Mouse (Mus musculus): ENCODE measurements around the gene Lrsam1.

Gene Lrsam1

DNA sequence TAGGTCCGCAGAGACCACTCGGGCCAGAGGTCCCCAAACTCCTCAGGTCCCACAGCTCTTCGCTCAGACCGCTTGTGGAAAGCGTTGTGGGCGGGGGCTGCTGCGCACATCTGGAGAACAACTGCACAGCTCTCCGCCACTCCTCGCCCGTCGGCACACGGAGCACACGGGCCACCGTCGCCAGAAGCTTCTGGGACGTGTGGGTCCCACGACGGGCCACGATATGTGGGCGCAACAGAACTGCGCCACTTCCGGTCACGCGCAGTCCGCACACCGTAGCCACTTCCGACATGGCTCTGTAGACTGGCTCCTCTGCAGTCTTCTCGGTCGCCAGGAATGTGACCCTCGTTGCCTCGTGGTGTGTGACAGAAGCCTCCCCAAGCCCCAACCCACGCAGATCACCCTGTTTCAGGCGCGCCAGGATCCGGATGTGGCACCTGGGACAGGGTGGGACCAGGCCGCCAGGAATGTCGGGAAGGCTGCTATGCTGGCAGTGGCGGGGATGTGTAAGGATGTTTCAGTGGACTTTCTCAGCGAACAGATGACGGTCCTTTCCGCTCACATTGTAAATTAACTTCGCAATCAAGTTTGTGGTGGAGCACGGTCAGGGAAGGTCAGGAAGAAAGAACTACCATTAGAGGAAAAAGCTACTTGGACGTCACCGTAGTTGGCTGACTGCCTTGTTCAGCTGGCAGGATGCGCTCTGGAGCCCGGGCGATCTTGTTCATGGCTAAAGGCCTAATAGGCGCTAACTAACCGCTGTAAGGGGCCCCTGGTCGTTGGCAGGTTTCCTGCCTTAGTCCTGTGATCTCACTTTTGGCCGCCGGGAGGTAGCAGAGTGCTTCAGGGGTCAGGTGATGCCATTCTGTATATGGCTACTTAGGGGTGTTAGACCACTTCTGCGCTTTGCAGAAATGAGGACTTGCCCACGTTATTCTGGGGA, 5.5 kb upstream of the Lrsam1 start:
- DNase-seq (ENCODE audit: low read depth, low spot score), result peak; percentile 89

GRCm38 (mm10) chr2:32966184-32966688, 4.8 kb upstream of the Lrsam1 start:
- no peak for DNase-seq (ENCODE audit: low read depth, low spot score)

DNA sequence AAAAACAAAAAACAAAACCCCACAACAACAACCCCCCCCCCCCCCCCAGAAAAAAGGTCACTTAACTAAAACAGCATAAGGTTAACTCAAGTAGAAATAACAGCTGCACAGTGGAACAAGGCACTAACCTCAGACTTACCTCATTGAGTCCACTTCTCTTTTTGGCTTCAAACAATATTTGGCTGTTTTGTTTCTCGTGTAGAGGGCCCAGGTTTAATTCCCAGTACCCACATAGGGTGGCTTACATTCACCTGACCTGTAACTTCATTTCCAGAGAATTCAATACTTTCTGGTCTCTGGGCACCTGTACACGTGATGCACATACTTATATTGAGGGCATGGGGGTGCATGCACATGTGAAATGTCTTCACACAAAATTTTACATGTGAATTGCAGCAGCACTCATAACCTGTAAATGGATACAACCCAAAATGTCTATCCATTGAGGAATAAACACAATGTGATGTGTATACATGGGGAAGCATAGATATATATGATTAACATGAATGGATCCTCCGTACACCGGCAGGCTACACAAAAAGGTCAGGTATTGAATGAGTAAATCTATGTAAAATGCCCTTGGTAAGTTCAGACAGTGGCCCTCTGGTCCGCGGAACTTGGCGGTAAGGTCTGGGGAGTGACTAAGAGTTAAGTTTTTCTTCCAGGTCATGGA, 4.2 kb upstream of the Lrsam1 start:
- no peak for DNase-seq (ENCODE audit: low read depth, low spot score)

GRCm38 (mm10) chr2:32964659-32965457, 3.4 kb upstream of the Lrsam1 start:
- no peak for DNase-seq (ENCODE audit: low read depth, low spot score)

- DNase-seq (ENCODE audit: low read depth, low spot score), result no peak
Observed at GRCm38 (mm10) chr2:32963981-32964380, 2.6 kb upstream of the Lrsam1 start.

DNA sequence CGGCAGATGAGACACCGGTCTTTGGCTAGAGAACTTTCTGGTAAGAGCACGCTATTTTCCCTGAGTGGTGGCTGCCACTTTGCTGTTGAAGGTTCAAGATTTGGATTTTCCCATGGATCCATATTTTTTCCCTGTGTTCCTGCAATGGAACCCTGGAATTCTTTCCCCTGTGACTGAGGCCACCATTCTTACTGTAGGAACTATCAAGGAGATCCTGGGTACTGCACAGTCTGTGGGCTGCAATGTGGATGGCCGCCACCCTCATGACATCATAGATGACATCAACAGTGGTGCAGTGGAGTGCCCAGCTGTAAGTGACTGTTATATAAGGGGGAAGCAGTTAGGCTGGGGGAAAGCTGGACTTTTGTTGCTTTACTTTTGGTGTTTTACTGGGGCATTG, 2.1 kb upstream of the Lrsam1 start:
- no peak for DNase-seq (ENCODE audit: low read depth, low spot score)

- DNase-seq (ENCODE audit: low read depth, low spot score), result no peak
Observed at GRCm38 (mm10) chr2:32962875-32963220, 1.4 kb upstream of the Lrsam1 start.

- DNase-seq (ENCODE audit: low read depth, low spot score), result no peak
Observed at GRCm38 (mm10) chr2:32962062-32962874, 854 bp upstream of the Lrsam1 start.

- no peak for DNase-seq (ENCODE audit: low read depth, low spot score)
Observed at GRCm38 (mm10) chr2:32960273-32960672, 1.1 kb downstream of the Lrsam1 start.

DNA sequence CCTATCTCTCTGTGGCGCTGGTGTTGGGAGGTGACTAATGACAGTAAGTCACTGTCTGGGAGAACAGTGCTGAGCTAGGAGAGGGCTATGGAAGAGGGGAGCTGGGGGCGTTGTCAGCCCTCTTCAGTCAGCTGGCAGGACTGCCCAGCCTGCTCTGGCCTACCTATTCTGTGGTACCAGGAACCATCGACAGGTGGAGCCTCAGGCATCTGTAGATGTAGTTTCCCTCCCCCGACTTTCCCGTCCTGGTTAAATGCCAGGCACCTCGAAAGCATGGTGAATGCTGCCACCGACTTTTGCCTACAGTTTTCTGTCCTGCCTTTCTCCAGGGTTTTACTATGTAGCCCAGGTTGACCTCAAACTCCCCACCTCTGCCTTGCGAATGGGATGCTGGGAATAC, 4.1 kb downstream of the Lrsam1 start:
- DNase-seq (ENCODE audit: low read depth, low spot score), result no peak

DNA sequence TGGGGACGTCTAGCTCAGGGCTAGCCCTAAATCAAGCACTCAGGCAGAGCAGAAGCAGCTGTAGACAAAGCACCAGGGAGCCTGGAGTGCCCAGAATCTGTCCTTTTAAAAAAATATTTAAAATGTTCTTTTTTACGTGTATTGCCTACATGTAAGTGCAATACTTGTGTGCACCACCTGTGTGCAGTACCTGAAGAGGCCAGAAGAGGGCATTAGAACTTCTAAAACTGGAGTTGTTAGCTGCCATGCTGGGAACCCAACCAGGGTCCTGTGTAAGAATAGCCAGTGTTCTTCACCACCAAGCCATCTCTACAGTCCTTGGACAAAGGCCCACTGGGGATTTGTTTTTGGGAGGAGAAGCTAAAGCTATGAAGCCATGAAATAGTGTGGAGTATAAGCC, 6.8 kb downstream of the Lrsam1 start:
- peak; percentile 24 for DNase-seq (ENCODE audit: low read depth, low spot score)

- DNase-seq (ENCODE audit: low read depth, low spot score), result no peak
Observed at GRCm38 (mm10) chr2:32947454-32947853, 14.0 kb downstream of the Lrsam1 start.

- no peak for DNase-seq (ENCODE audit: low read depth, low spot score)
Observed at GRCm38 (mm10) chr2:32940483-32940882, 20.9 kb downstream of the Lrsam1 start.

- peak; percentile 61 for DNase-seq (ENCODE audit: low read depth, low spot score)
Observed at GRCm38 (mm10) chr2:32939418-32939817, 22.0 kb downstream of the Lrsam1 start.

- no peak for DNase-seq (ENCODE audit: low read depth, low spot score)
Observed at GRCm38 (mm10) chr2:32938741-32939140, 22.7 kb downstream of the Lrsam1 start.

- no peak for DNase-seq (ENCODE audit: low read depth, low spot score)
Observed at GRCm38 (mm10) chr2:32931730-32932129, 29.7 kb downstream of the Lrsam1 start.

GRCm38 (mm10) chr2:32928947-32929829, 32.2 kb downstream of the Lrsam1 start:
- DNase-seq (ENCODE audit: low read depth, low spot score), result no peak

GRCm38 (mm10) chr2:32928235-32928946, 33.0 kb downstream of the Lrsam1 start:
- DNase-seq (ENCODE audit: low read depth, low spot score), result peak; percentile 71

GRCm38 (mm10) chr2:32927624-32928234, 33.7 kb downstream of the Lrsam1 start:
- no peak for DNase-seq (ENCODE audit: low read depth, low spot score)

All from mesoderm, embryonic 11.5 days (tissue).